Mouse (Mus musculus) CD8-positive naive resting alpha-beta T cell, adult 2 months (primary cell): ENCODE measurements around the gene Scpep1.

Source experiments
- DNase-seq, 2 experiments: peaks; one replicate each; pipeline ENCODE4 v3.0.0; 2022; ENCODE audit warnings: low read depth in 2 of 2, low spot score in 2 of 2

The Scpep1 gene

GRCm38 (mm10) chr11:88878011-88878410 lies 77.3 kb downstream of the Scpep1 start:
- DNase-seq = no peak
